Mouse (Mus musculus): ENCODE results near the gene Cdh13.

The Cdh13 gene

DNA sequence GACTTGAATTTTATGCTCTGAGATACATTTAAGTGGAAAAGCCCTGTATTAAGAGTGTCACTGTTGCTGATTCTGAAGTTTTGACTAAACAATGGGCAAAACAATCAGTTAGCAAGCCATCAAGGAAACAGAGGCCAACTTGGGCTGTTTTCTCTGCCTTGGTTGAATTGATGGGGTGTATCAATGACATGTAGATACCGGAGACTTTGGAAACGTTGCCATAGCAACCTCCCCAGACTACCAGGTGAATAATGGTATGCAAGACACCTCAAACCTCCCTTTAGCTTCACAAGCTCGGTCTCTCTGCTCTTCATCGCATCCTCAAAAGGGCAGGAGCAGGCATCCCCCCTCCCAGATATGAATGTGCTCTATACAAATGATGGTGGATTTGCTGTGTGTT is 685.4 kb downstream of the Cdh13 start:
- DNase-seq = no peak

- no peak for DNase-seq
These were observed 696.3 kb downstream of the Cdh13 start for GRCm38 (mm10) chr8:118979800-118980199.

GRCm38 (mm10) chr8:118983724-118984123 is 700.2 kb downstream of the Cdh13 start:
- no peak for DNase-seq

DNA sequence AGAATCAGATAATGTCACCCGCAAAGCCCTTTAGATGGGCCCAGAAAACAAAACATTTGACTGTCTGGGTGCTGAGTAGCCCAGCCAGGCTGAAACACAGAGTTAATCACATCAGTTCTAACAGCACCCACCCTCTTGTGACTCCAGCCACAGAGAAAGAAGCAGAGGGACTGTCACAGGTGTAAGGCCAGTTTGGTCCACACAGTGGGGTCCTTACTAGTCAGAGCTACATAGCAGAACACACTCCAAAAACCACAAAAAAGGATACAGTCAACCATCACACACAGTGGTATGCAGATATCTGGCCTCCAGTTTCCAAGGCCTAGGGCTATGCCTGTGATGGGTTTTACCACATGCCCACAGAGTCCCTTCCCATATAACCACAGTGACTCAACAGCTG is 703.3 kb downstream of the Cdh13 start:
- DNase-seq = no peak

DNA sequence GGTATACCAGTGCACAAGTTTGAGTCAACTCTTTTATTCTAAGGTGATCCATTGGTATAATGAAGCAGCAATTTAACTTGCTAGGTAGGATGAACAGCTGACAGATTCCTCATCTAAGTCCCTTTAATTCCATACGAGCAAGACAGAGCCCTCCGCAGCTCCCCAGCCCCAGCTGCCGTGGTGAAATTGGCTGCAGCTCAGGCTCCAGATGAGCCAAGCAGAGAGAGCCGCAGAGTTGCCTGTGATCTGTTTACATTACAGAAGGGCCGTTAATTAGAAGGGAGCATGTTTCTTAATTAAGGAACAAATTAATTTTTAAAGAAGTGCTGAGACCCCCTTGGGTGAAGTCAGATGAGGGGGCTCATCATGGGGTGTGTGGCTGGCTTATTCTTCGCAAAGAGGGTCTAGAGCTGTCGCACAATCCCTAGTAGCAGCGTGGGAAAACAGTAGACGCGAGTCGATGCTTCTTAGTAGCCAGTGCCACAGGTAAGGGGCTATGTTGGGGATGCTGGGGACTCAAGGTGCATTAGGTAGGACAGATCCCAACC is 712.2 kb downstream of the Cdh13 start:
- no peak for DNase-seq

- DNase-seq = no peak
These were observed 717.1 kb downstream of the Cdh13 start for GRCm38 (mm10) chr8:119000595-119000994.

GRCm38 (mm10) chr8:119004821-119005220 is 721.3 kb downstream of the Cdh13 start:
- DNase-seq = no peak

GRCm38 (mm10) chr8:119018675-119019074 is 735.1 kb downstream of the Cdh13 start:
- DNase-seq = no peak

DNA sequence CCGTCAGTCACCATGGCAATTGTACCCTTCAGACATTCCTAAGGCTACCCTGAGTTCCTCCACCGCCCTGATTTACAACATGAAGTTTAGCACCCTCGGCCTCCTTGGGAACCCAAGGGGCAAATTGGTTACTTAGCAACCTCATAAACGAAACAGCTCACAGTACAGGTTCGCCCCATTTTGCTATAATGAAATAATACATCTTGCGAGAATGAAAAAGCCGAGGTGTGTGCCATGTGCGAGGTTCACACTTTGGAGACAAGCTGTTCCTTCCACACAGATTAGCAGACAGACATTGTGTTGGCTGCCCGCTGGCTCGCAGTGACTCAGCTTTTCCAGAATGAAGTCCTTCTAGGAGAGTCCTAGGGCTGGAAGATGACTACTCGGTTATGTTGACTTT is 737.2 kb downstream of the Cdh13 start:
- no peak for DNase-seq

DNA sequence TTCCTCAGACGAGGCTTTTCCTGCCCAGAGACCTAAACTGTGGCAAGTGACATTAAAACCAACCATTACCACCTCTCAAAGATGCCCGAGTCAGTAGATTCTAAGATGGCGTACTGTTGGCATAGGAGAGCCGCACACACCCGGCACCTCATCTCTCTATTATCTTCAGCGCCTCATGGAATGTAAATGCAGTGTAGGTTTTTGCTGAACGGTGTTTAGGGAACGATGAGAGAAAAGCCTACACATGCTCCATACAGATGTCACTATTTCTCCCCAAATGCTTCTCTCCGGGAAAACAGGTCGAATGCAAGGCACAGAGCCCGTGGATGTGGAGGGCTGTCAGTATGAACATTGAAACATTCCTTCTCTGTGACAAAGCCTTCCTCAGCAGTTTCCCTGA is 737.9 kb downstream of the Cdh13 start:
- DNase-seq = no peak

DNA sequence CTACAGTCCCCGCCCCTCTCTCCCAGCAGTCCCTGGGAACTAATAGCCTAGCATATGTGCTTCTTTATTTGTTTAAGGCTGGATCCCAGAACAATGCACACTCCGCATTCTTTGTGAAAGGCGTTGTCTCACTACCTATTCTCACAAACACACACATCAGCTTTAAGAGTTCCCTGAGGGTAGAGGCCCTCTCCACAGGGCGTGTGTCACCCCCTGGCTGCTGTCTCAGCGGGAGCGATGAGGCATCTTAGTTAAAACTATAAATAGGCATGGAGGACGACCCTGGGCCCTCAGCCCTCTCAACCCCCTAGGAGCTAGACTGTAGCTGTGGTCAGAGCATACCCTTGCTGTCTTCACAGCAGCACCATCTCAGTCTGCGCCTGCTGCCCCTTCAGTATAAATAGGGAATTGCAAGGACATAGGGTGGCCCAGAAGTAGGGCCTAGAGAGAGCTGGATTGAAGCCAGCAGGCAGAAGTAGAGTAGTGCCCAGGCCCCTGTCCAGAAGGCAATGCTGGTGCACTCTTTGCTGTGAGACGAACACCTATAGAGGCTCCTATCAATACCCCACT is 738.9 kb downstream of the Cdh13 start:
- no peak for DNase-seq

DNA sequence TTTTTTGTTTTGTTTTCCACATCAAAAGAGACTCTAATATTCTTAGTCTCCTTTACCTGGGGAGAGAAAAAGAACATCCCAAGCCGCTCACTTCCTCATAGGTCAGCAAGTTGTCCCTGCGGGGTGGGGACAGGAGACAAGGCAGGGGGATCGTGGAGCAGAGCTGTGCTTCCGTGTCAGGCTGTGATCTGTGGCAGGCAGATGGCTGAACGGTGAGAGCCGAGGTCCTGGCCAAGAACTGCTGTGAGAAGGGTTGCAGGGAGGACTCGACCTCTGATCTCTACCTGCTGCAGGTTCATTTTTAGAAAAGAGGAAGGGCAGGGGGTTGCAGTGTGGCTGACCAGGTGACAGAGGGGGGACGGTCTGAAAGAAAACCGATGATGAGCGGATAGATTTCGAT is 749.9 kb downstream of the Cdh13 start:
- DNase-seq = no peak

DNA sequence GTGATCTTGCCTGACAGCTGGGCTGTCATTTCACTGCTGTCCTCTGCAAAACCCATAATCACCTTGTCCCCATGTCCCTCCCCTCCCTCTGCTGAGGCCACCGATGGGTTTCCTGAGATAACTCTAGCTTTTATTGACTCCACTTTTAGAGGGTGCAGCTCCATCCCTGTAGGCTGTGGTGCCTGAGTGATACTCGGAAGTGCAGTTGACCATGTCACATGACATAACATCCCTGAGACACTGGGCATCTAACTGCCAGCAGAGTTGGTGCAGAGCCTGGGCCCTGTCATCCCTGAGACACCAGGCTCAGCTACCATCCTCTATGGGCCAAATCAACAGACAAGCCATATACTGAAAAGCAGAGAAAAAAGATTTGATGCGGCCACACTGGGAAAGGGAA is 750.5 kb downstream of the Cdh13 start:
- no peak for DNase-seq

DNA sequence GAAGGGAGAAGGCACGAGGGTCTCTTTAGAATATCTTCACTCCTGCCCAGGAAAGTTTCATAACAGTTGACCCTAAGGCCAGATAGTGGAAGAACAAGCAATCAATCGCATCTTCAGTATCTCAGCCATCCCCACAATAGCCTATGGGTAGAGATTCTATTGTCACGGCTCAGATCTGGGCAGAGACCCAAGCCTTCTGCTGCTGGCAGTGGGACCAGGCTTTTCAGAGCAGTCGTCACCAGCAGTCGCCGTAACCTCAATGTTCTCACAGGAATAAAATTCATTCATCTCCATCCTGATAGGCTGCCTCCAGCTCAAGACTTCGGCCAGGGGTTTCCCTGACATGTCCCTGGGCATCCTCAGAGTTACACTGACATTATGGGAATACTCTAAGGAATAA is 751.6 kb downstream of the Cdh13 start:
- DNase-seq = no peak

GRCm38 (mm10) chr8:119037571-119037970 is 754.0 kb downstream of the Cdh13 start:
- no peak for DNase-seq

- DNase-seq = no peak
These were observed 755.8 kb downstream of the Cdh13 start for GRCm38 (mm10) chr8:119039358-119039757.

GRCm38 (mm10) chr8:119057876-119058275 is 774.3 kb downstream of the Cdh13 start:
- no peak for DNase-seq

DNA sequence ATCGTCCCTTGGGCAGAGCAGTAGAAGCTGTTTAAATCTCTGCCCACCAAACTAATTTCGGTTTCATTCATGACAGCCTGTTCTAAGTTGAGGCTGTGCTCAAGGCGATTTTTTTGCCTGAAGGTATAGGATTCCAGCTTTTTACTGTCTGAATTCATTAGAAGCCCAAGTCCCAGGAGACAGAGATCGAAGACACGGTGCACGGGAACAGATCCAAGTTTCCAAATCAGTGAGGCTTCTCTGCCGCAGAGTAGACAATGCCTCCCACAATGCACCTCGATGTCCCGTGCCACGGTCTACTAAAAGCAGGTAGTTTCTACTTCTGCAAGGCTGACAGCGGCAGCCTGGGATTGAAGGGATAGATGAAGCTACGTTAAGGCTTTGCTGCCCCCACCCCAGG is 778.1 kb downstream of the Cdh13 start:
- DNase-seq = no peak

- peak in 1 of 2 experiments; percentile 18 for DNase-seq
These were observed 781.0 kb downstream of the Cdh13 start for GRCm38 (mm10) chr8:119064523-119064922.

- DNase-seq = no peak
These were observed 788.8 kb downstream of the Cdh13 start for GRCm38 (mm10) chr8:119072291-119072690.

DNA sequence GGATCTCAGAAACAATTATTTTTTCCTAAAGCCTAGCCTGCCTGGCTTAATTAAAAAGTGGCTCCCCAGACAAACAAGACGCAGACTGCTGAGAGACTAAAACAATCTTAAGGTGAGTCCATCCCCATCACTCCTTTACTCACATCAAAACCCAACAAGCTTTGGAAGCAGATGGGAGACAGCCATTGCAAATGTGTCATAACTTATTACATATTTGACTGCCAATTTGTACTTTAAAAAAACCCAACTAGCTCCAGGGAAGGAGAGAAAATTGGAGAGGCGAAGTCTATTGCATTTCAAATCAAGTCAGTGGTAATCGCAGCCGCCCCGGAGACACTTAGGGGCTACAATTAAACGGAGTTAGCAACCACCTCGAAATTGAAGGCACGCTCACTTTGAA is 801.5 kb downstream of the Cdh13 start:
- DNase-seq = no peak

DNA sequence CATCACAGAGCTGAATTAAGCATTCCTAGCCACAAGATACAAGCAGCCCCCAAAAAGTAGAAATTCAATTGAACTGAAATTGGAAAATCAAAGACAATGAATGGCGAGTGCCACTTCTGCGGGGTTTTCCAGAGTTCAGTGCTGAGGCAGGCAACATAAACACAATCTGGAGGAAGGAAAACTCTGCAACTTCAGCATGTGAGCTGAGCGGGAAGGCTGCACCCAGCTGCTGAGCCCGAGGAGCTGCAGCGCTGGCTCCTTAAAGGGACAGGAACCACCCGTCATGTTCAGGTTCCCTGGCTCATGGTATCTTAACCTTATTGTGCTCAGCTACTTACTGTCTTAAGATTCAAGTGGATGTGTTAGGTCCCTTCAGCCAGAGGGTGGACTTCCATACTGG is 814.7 kb downstream of the Cdh13 start:
- no peak for DNase-seq

GRCm38 (mm10) chr8:119102871-119103270 is 819.3 kb downstream of the Cdh13 start:
- DNase-seq = no peak

DNA sequence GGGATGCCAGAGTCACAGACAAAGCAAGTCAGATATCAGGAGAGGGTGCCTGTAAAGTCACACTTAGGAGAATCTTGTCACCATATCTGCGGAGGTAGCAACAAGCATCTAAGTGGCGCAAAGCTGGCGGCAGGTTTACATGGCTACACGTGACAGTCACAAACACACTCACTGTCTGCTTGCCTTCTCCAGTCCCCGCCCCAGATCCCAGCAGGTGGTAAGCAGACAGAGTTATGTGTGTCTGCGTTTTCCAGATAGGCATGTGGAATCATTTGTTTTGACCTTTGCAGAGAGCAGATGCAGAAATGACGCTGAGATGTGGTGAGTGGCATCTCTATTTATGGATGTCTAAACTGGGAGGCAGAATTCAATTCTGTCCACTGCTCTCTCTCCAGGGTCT is 826.1 kb downstream of the Cdh13 start:
- no peak for DNase-seq

DNA sequence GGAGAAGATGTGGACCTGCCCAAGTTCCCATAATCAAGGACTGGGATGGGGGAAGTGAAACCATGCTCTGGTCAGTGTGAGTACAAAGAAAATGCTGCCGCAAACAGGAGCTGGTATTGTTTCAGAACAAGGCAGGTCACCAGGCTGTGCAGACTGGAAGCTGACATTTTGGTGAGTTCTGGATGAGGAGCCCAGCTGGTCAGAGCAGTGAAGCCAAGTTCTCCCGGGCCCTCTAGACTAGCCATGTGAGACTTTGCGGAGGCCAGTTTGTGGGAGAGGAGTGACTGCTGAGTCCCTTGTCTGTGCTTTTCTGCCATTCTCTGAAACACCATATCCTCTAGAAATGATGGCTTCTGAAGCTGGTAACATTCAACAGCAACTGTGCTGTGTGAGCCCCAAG is 829.3 kb downstream of the Cdh13 start:
- no peak for DNase-seq
